In genomic region chr2:165387370-165387769, GRCm38 (mm10) we compare ENCODE assay signal across 8 mouse cellular contexts. TPM values are rescaled to one million over a fixed set of nuclear protein-coding genes. Genes with fewer than 3 reads are reported as not detected.
DNase-seq lines count a peak whose midpoint lies in the region; ATAC-seq and TF ChIP-seq lines count a peak whose summit lies in the region.

No protein-coding gene starts in this region.

- no peak for ATAC-seq in heart, embryonic 11.5 days (replicated peaks; ENCODE audit: insufficient number of reproducible peaks, low FRiP score, low TSS enrichment)
- ATAC-seq in forebrain, embryonic 15.5 days (replicated peaks), result no peak
- ATAC-seq in liver, embryonic 16.5 days (ENCODE audit: low read depth), result no peak
- no peak for ATAC-seq in erythroid progenitor cell, adult 5-6 weeks (replicated peaks; ENCODE audit: low FRiP score, poor library complexity, severe bottlenecking)

- no peak for TF ChIP-seq POLR2A in ES-Bruce4 (IDR thresholded peaks at IDR 0.05; ENCODE audit: insufficient read depth, low read length)

- H3K9me3 ChIP-seq in heart, embryonic 11.5 days (replicated peaks; ENCODE audit: control insufficient read depth, low read length), result no peaks in the 10 kb centered on the region
- H3K9me3 ChIP-seq in ES-Bruce4 (replicated peaks; ENCODE audit: control insufficient read depth, insufficient read depth, low read length, poor library complexity, severe bottlenecking), result no peaks in the 10 kb centered on the region
- H3K9me3 ChIP-seq in forebrain, embryonic 15.5 days, result no peaks in the 10 kb centered on the region
- H3K9me3 ChIP-seq in liver, embryonic 16.5 days (replicated peaks; ENCODE audit: control insufficient read depth, low read length), result no peaks in the 10 kb centered on the region

- peak overlapping the region; percentile 76 for H3K4me3 ChIP-seq in heart, embryonic 11.5 days (ENCODE audit: low read depth, low read length)
- peak overlapping the region; percentile 66 for H3K4me3 ChIP-seq in ES-Bruce4 (ENCODE audit: low read depth, low read length)
- peak overlapping the region; percentile 83 for H3K4me3 ChIP-seq in forebrain, embryonic 15.5 days
- peak overlapping the region; percentile 60 for H3K4me3 ChIP-seq in liver, embryonic 16.5 days (ENCODE audit: low read depth, low read length)

- 22% methylated on average over 4 of the region's 4 CpGs for WGBS in heart, embryonic 11.5 days (ENCODE audit: insufficient replicate concordance)
- 3% methylated on average over 4 of the region's 4 CpGs for WGBS in forebrain, embryonic 15.5 days
- WGBS in liver, embryonic 16.5 days (ENCODE audit: insufficient replicate concordance), result 33% methylated on average over 4 of the region's 4 CpGs

- peak overlapping the region; percentile 78 for H3K4me2 ChIP-seq in heart, embryonic 11.5 days
- H3K4me2 ChIP-seq in forebrain, embryonic 15.5 days (replicated peaks), result peak overlapping the region; percentile 67
- peak overlapping the region; percentile 53 for H3K4me2 ChIP-seq in liver, embryonic 16.5 days (ENCODE audit: low read depth, low read length)

- H3K27ac ChIP-seq in heart, embryonic 11.5 days (ENCODE audit: low read depth, low read length), result peak overlapping the region; percentile 89
- H3K27ac ChIP-seq in ES-Bruce4 (ENCODE audit: insufficient read depth, low read length), result no peak overlapping the region
- H3K27ac ChIP-seq in forebrain, embryonic 15.5 days (replicated peaks), result peak overlapping the region; percentile 96
- H3K27ac ChIP-seq in liver, embryonic 16.5 days (ENCODE audit: low read length), result no peak overlapping the region

- peaks cover 12% of the 10 kb centered on the region for H3K4me1 ChIP-seq in heart, embryonic 11.5 days (ENCODE audit: control insufficient read depth, insufficient read depth, low read length)
- no peaks in the 10 kb centered on the region for H3K4me1 ChIP-seq in ES-Bruce4 (ENCODE audit: control insufficient read depth, insufficient read depth, low read length)
- peaks cover 21% of the 10 kb centered on the region for H3K4me1 ChIP-seq in forebrain, embryonic 15.5 days
- no peaks in the 10 kb centered on the region for H3K4me1 ChIP-seq in liver, embryonic 16.5 days (ENCODE audit: control insufficient read depth, low read depth, low read length)

- intact Hi-C loops in heart, postnatal 14 days (cut with DNase I), result no loop called here

- peak overlapping the region; percentile 94 for H3K9ac ChIP-seq in heart, embryonic 11.5 days (ENCODE audit: low read depth, low read length)
- H3K9ac ChIP-seq in ES-Bruce4 (ENCODE audit: low read depth, poor library complexity, severe bottlenecking), result peak overlapping the region; percentile 79
- H3K9ac ChIP-seq in forebrain, embryonic 15.5 days (replicated peaks), result peak overlapping the region; percentile 94
- H3K9ac ChIP-seq in liver, embryonic 16.5 days (ENCODE audit: low read depth, low read length), result peak overlapping the region; percentile 63

- peaks cover 39% of the 10 kb centered on the region for H3K36me3 ChIP-seq in heart, embryonic 11.5 days (ENCODE audit: control insufficient read depth, insufficient read depth, low read length)
- no peaks in the 10 kb centered on the region for H3K36me3 ChIP-seq in ES-Bruce4 (ENCODE audit: control insufficient read depth, insufficient read depth, low read length, poor library complexity, severe bottlenecking)
- H3K36me3 ChIP-seq in forebrain, embryonic 15.5 days, result peaks cover 41% of the 10 kb centered on the region
- H3K36me3 ChIP-seq in liver, embryonic 16.5 days (ENCODE audit: control insufficient read depth, insufficient read depth), result peaks cover 3% of the 10 kb centered on the region; the same call in 1 of the 2 replicates

- H3K27me3 ChIP-seq in heart, embryonic 11.5 days (ENCODE audit: control insufficient read depth, insufficient read depth, low read length), result no peaks in the 10 kb centered on the region
- H3K27me3 ChIP-seq in ES-Bruce4 (ENCODE audit: control insufficient read depth, insufficient read depth, low read length, poor library complexity, severe bottlenecking), result no peaks in the 10 kb centered on the region
- no peaks in the 10 kb centered on the region for H3K27me3 ChIP-seq in forebrain, embryonic 15.5 days
- H3K27me3 ChIP-seq in liver, embryonic 16.5 days (ENCODE audit: control insufficient read depth, insufficient read depth, low read depth, low read length), result peaks cover 3% of the 10 kb centered on the region; the same call in 1 of the 2 replicates

- no peak for DNase-seq in heart, postnatal 14 days
- DNase-seq in right cerebral cortex, postnatal 25 days, result no peak
- no peak for DNase-seq in thymus, postnatal 36 days

- TF ChIP-seq EP300 in ES-Bruce4 (IDR thresholded peaks at IDR 0.05; ENCODE audit: insufficient read depth, low read depth, low read length), result no peak

- TF ChIP-seq CTCF in ES-Bruce4 (IDR thresholded peaks at IDR 0.05; ENCODE audit: low read depth, low read length), result no peak

RNA-seq across cellular contexts. Expression of gene Zfp334, which starts 0.7 kb away (rescaled TPM):
- polyA plus RNA-seq in heart, embryonic 11.5 days (2014; fragmentation: Nextera tagmentation; extraction: Ambion mirVana), result 9.2 and 10.7 TPM in 2 replicates
- total RNA-seq in heart, postnatal 14 days (2021), result 1 to 10 TPM; 2.9 to 3.0 TPM
- polyA plus RNA-seq in ES-Bruce4 (2011; ENCODE audit: insufficient read depth, insufficient read length, low read depth, missing spikeins), result 7.3 and 7.5 TPM in 2 replicates
- 12.5 and 12.6 TPM in 2 replicates for polyA plus RNA-seq in forebrain, embryonic 15.5 days (2015; fragmentation: Nextera tagmentation; extraction: Ambion mirVana)
- polyA plus RNA-seq in liver, embryonic 16.5 days (2015; fragmentation: Nextera tagmentation; extraction: Ambion mirVana), result 0.96 and 0.97 TPM in 2 replicates
- total RNA-seq in erythroid progenitor cell, adult 5-6 weeks (2015; ENCODE audit: low replicate concordance), result not detected in 2 replicates
- total RNA-seq in erythroid progenitor cell, adult 5-6 weeks (2017; ENCODE audit: low replicate concordance), result not detected in 2 replicates

RNA-seq across cellular contexts. Expression of gene Ocstamp, which starts 12.8 kb away (rescaled TPM):
- polyA plus RNA-seq in heart, embryonic 11.5 days (2014; fragmentation: Nextera tagmentation; extraction: Ambion mirVana), result 0.06 TPM in 1 of 2 replicates, not detected in the other
- total RNA-seq in heart, postnatal 14 days (2021), result not detected
- 0.24 TPM in 1 of 2 replicates, not detected in the other for polyA plus RNA-seq in ES-Bruce4 (2011; ENCODE audit: insufficient read depth, insufficient read length, low read depth, missing spikeins)
- polyA plus RNA-seq in forebrain, embryonic 15.5 days (2015; fragmentation: Nextera tagmentation; extraction: Ambion mirVana), result 0.05 TPM in 1 of 2 replicates, not detected in the other
- polyA plus RNA-seq in liver, embryonic 16.5 days (2015; fragmentation: Nextera tagmentation; extraction: Ambion mirVana), result 3.4 and 3.9 TPM in 2 replicates
- total RNA-seq in erythroid progenitor cell, adult 5-6 weeks (2015; ENCODE audit: low replicate concordance), result not detected in 2 replicates
- total RNA-seq in erythroid progenitor cell, adult 5-6 weeks (2017; ENCODE audit: low replicate concordance), result not detected in 2 replicates

RNA-seq across cellular contexts. Expression of gene Zfp663, which starts 18.8 kb away (rescaled TPM):
- polyA plus RNA-seq in heart, embryonic 11.5 days (2014; fragmentation: Nextera tagmentation; extraction: Ambion mirVana), result 0.28 and 0.69 TPM in 2 replicates
- not detected for total RNA-seq in heart, postnatal 14 days (2021)
- not detected in 2 replicates for polyA plus RNA-seq in ES-Bruce4 (2011; ENCODE audit: insufficient read depth, insufficient read length, low read depth, missing spikeins)
- 6.5 and 7.6 TPM in 2 replicates for polyA plus RNA-seq in forebrain, embryonic 15.5 days (2015; fragmentation: Nextera tagmentation; extraction: Ambion mirVana)
- not detected in 2 replicates for polyA plus RNA-seq in liver, embryonic 16.5 days (2015; fragmentation: Nextera tagmentation; extraction: Ambion mirVana)
- not detected in 2 replicates for total RNA-seq in erythroid progenitor cell, adult 5-6 weeks (2015; ENCODE audit: low replicate concordance)
- total RNA-seq in erythroid progenitor cell, adult 5-6 weeks (2017; ENCODE audit: low replicate concordance), result not detected in 2 replicates

Comparison
In these comparisons a context has a peak if more than half of its experiments do, and no peak if none do; other contexts are left out.
1. H3K27ac ChIP-seq: peak in heart, embryonic 11.5 days (single experiment) and forebrain, embryonic 15.5 days (single experiment); none in ES-Bruce4 (single experiment) and liver, embryonic 16.5 days (single experiment).
2. Peak in every context shown above with its lines, with median percentiles within 50 percentile points of each other: H3K4me2 ChIP-seq, H3K4me3 ChIP-seq and H3K9ac ChIP-seq.